Mouse (Mus musculus) macrophage (primary cell): ENCODE data around the gene Irf5. TPM values are rescaled to one million over a fixed set of nuclear protein-coding genes. Genes with fewer than 3 reads are reported as not detected.
A peak's percentile ranks its signal among the peaks of the same experiment; 100 is the strongest.

Experiments used
- H3K27ac ChIP-seq: fragments of 350-480 bp; formaldehyde crosslinking; 2 replicates; pipeline ENCODE4 v1.9.0; 2021
- H3K36me3 ChIP-seq: fragments of 350-480 bp; formaldehyde crosslinking; 2 replicates; pipeline ENCODE4 v1.9.0; 2021; ENCODE audit errors: inconsistent target
- H3K4me3 ChIP-seq: fragments of 350-480 bp; formaldehyde crosslinking; 2 replicates; pipeline ENCODE4 v1.9.0; 2021; ENCODE audit errors: inconsistent target
- H3K79me2 ChIP-seq: fragments of 350-480 bp; formaldehyde crosslinking; 2 replicates; pipeline ENCODE4 v1.9.0; 2021; ENCODE audit errors: inconsistent target
- WGBS: methylation state at CpG from one replicate; pipeline ENCODE4 v1.1.7; 2026; ENCODE audit warnings: inconsistent platforms; ENCODE audit not compliant: missing documents; 5-methylcytosine and 5-hydroxymethylcytosine counted together
- polyA plus RNA-seq: library from polyadenylated mRNA; stranded (reverse); fragments of 250-400 nt; gene quantifications from 3 replicates; pipeline ENCODE4 v1.2.4, GENCODE M21; 2018; ENCODE audit warnings: inconsistent platforms
- total RNA-seq, 78 experiments: library from RNA; depleted of rRNA; stranded (reverse); fragments of 250-400 nt; gene quantifications; 1 replicate in 9 of 78; 2 replicates in 24 of 78; 3 replicates in 43 of 78; 4 replicates in 2 of 78; pipeline ENCODE4 v1.2.4; 2018; ENCODE audit warnings: inconsistent platforms in 56 of 78

The Irf5 gene
- total RNA-seq (2018; cell fraction: chromatin; rRNA removed), result 100 to 1,000 TPM; 125 to 271 (median 191) TPM
- 100 to 1,000 TPM; 137 to 260 (median 207) TPM for total RNA-seq (2018; cell fraction: cytosol; rRNA removed)
- total RNA-seq (2018; cell fraction: nucleus; rRNA removed), result 100 to 1,000 TPM; 121 to 294 (median 214) TPM
- 132 to 204 TPM (median 202 TPM) in 3 replicates for polyA plus RNA-seq

DNA sequence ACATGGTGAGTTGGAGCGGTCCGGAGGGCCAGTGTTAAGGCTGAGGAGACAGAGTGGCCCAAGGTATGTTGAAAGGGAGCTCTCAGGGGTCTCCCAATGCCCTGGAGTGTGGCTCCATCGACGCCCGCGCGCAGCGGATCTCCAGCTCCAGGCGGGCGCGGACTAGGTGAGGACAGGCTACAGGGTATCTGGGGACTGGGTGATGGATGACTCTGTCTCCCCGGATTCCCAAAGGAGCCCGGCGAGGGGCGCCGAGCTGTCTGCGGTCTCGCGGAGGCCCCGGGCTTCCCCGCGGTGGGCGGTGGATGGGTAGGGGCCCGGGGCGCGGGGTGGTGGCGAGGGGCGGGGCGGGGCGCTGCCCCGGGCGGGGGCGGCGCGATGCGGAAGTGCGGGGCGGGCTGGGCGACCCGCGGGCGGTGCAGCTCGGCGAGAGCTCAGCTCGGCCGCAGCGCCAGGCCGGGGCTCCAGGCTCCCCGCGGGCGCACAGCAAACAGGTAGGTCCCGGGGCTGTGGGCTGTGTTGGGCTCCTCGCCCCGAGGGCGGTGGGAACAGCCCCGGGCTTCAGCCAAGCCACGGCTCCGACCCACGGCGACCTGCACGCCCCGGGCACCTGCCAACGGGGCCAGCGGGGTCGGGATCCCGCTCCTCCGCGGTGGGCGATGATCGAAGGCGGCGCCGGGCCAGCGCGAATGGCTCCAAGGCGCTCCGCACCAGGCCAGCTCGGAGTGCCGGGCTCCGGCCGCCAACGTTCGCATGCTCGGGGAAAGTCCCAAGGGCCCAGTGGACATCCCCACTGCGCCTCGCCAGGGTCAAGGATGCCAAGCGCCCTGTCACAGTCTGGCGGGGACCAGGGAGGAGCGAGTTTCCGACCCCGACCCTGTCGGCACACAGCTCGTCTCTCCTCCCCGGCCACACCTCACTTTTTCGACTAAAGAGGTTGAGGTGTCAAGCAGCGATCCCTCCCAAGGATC is at the start of gene Irf5:
Irf5 (plus strand) TSS at position 345 of the 971 bp plus-strand sequence.
- 1% methylated on average over 81 of the region's 96 CpGs for WGBS
- Histone ChIP-seq H3K36me3 (peaks cover 10% of the 10 kb centered on the region; the same call in 1 of the 2 replicates), H3K27ac (peak within 1 kb of the TSS; percentile 98), H3K4me3 (peak within 1 kb of the TSS; percentile 94), H3K79me2 (peaks cover 47% of the 10 kb centered on the region)

DNA sequence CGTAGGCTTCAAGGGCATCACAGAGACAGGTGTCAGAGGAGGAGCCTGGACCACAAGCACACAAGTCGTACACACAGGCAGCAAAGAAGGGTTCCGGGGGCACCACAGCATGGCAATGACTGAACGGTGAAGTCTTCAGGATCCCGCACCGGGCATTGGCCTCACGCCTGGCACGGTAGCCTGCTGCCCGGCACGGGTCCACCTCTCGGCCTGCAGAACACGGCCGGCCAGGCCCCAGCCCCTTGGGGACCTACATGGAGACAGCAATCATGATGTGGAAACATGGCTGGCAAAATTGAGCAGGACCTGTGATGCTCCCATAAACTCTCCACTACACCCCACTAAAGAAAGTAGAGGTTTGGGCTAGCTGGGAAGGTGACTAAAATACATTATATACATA is 43.7 kb upstream of the Irf5 start:
- 94% methylated on average over 13 of the region's 13 CpGs for WGBS
- no peak overlapping the region for H3K4me3 ChIP-seq
- H3K79me2 ChIP-seq, result no peaks in the 10 kb centered on the region
- no peak overlapping the region for H3K27ac ChIP-seq
- no peaks in the 10 kb centered on the region for H3K36me3 ChIP-seq

DNA sequence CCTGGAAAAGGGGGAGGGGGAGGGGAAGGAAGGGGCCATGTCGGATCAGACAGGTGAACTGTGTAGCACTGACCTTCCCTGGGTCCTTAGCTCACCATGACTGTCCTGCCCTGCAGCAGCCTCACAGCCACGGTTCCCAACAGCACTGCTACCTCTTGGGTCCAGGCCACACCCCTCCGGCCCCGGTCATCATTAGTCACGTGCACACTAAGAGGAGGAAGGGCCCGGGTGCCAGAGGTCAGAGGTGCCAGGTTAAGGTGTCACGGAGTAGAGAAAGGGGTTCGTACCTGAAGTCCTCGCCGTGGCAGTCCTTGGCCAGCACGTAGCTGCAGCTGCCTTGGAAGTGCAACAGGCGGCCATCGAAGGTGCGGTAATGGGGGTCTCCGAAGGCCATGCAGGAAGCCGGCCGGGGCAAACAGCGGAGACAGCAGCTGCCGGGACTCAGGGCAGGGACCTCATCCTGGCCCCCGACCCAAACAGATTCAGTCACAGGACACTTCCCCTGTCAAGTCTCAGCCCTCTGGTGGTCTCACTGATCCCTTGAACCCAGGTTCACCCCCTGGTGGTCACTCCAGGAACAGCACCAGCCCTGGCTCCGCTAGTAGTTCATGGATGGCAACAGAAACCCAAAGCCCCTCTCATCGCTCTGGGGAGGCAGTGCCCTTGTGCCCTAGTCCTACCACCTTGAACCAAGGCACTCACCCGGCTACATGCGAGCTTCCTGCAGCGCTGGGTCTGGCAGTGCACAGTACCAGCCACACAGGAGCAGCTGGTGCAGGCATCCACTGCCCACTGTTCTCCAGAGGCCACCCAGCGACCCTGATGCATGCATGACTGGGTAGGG is 41.5 kb upstream of the Irf5 start:
- Histone ChIP-seq H3K79me2 (no peaks in the 10 kb centered on the region), H3K4me3 (peak overlapping the region; percentile 22), H3K27ac (no peak overlapping the region), H3K36me3 (no peaks in the 10 kb centered on the region)
- WGBS, result 7% methylated on average over 26 of the region's 26 CpGs

DNA sequence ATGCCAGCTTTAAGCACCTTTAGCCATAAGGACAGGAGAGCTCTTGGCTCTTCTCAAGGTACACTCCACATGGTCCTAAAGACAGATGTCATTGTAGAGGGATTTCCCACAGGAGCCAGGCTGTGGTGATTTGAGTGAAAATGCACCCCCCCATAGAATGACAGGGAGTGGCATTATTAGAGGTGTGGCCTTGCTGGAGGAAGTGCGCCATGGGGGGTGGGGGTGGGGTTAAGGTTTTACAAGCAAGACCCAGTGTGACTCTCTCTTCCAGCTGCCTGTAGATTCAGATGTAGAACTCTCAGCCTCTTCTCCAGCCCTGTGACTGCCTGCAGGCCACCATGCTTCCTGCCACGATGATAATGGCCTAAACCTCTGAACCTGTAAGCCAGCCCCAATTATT is 40.5 kb upstream of the Irf5 start:
- Histone ChIP-seq H3K79me2 (no peaks in the 10 kb centered on the region), H3K36me3 (no peaks in the 10 kb centered on the region), H3K27ac (no peak overlapping the region), H3K4me3 (no peak overlapping the region)
- WGBS, result 63% methylated on average over 2 of the region's 2 CpGs

DNA sequence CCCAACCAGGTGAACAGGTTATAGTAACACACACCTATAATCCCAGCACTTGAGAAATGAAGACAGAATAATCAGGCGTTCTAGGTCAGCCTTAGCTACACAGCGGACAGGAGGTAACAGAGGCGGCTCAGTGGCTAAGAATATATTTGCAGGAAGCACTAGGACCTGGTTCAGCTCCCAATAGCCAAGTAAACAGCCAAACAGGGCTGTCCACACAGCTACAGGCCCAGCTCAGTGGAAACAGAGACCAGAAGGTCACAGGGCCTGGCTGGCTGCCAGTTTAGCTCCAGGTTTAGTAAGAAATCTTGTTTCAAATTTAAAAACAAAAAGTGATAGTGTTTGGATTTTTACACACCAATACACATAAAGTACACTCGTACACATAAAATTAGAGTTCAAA is 32.3 kb upstream of the Irf5 start:
- Histone ChIP-seq H3K4me3 (no peak overlapping the region), H3K27ac (no peak overlapping the region), H3K79me2 (no peaks in the 10 kb centered on the region), H3K36me3 (no peaks in the 10 kb centered on the region)
- 91% methylated on average over 4 of the region's 4 CpGs for WGBS

DNA sequence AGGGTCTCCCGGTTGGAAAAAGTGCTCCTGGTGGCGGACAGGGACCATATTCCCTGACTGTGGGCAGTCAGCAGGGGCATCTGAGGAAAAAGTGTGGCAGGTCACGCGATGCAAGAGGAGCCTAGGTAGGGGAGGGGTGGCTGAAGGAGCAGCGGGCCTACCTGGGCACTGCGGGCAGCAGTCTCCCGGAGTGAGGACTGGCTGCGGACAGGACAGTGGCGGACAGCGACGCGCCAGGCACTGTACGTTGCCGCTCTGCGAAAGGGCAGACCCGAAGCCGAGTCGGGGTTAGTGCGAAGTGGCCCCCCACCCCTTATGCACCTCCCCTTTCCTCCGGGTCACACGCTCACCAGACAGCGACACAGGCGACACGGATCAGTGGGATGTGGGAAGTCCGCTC is 30.2 kb upstream of the Irf5 start:
- Histone ChIP-seq H3K27ac (no peak overlapping the region), H3K36me3 (no peaks in the 10 kb centered on the region), H3K4me3 (no peak overlapping the region), H3K79me2 (no peaks in the 10 kb centered on the region)
- WGBS, result 25% methylated on average over 24 of the region's 25 CpGs

DNA sequence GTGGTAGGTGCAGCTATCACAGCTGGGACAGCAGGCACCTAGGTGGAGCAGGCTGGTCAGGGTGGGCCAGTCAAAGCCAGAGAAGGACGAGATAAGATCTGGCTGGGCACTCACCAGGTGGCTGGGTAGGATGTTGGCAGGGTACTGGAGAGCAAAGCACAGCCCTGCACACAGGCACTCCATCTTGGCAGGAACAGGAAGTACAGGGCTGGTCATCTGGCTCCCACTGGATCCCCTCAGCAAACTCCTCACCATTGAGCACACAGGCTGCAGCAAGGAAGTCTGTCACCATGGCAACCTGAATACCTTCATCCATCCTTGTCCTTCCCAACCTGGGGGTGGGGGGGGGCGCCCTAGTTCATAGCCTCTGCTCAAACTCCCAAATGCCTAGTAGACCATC is 28.6 kb upstream of the Irf5 start:
- Histone ChIP-seq H3K4me3 (no peak overlapping the region), H3K79me2 (no peaks in the 10 kb centered on the region), H3K27ac (no peak overlapping the region), H3K36me3 (no peaks in the 10 kb centered on the region)
- 54% methylated on average over 2 of the region's 2 CpGs for WGBS

DNA sequence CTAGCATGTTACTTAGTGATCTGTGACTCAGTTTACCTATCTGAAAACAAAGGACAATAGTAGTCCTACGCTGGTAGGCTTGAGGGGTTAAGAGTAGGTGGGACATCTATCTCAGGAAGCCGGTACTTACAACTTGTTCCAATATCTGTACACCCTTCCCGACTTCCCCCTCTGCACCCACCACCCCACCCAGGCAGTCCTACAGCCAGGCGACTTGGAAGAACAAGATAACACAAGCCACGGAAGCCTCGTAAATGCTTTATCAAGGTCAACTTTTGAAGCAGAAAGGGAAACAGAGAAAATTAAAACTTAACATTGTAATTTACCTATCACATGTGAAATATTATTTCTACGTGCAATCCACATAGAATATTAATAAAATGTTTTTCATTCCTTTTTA is 26.2 kb upstream of the Irf5 start:
- Histone ChIP-seq H3K4me3 (no peak overlapping the region), H3K79me2 (no peaks in the 10 kb centered on the region), H3K27ac (no peak overlapping the region), H3K36me3 (no peaks in the 10 kb centered on the region)
- 94% methylated on average over 7 of the region's 7 CpGs for WGBS

DNA sequence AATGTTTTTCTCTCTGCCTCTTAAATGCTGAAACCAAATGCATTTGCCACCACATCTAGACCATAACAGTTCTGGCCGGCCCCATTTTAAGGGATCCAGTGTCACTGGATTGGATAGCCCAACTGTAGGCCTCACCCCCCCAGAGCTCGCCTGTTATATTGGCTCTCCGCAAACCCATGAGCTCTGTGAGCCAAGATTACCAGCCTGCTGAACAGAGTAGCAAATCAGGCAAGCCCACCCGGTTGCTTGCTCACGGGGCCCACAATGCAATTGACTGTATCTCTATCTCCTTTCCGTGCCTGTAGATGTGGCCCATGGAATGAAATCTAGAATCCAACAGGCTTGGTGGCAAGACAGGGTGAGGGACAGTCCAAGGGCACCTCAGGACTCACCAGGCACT is 25.6 kb upstream of the Irf5 start:
- H3K27ac ChIP-seq, result no peak overlapping the region
- no peaks in the 10 kb centered on the region for H3K36me3 ChIP-seq
- WGBS, result 88% methylated on average over 5 of the region's 6 CpGs
- no peak overlapping the region for H3K4me3 ChIP-seq
- no peaks in the 10 kb centered on the region for H3K79me2 ChIP-seq

DNA sequence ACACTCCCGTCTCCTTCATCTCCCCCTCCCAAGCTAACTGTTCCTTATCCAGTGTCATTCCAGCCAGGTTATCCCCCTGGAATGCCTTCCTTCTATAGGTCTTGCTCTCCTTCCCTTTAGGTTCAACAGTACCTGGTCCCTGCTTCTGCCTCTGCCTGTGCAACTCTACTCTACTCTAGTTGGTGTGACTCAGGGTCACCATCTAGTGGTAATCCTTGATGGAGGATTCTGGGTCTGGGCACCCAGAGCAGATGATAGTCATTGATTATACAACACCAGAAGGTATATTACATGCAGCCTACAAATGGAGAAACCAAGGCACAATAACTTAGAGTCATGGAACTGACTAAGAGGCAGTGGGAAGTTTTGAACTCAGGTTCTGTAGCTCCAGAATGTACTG is 24.8 kb upstream of the Irf5 start:
- Histone ChIP-seq H3K27ac (no peak overlapping the region), H3K4me3 (no peak overlapping the region), H3K79me2 (no peaks in the 10 kb centered on the region), H3K36me3 (no peaks in the 10 kb centered on the region)
- 100% methylated on average over 1 of the region's 1 CpGs for WGBS

DNA sequence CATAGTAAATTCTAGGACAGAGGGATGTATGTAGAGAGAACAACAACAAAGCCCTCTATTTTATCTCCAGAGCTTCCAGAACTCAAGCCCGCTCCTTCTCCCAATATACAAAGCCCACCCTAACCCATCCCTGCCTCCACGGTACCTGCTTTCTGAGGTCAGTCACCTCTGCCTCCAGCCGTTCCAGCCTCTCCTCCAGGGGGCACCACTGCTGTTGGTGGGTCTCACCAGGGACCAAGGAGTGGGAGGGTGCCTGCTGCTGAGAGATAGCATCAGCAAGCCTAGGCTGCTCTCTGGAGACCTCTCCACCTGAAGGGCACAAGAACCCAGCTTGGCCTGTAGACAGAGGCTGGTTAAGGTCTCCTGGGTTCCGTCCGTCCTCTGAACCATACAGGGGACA is 20.9 kb upstream of the Irf5 start:
- no peaks in the 10 kb centered on the region for H3K36me3 ChIP-seq
- no peak overlapping the region for H3K4me3 ChIP-seq
- no peak overlapping the region for H3K27ac ChIP-seq
- WGBS, result 80% methylated on average over 5 of the region's 5 CpGs
- no peaks in the 10 kb centered on the region for H3K79me2 ChIP-seq

DNA sequence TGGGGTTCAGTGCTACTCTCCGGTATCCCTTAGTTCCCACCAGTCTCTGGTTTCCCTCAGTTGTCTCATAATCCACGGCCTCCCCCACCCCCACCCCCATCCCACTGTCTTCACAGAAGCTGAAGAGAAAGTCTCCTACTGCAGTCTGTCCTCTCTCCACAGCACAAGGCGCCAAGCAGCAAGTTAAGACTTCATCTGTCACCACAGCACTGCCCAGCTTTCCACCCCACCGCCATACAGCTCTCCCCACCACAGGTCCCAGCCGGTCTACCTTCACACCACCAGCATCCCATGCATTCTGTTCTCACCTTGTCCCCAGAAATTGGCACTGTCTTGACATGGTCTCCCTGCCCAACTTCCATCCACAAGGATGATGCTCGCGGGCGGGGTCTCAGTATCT is 19.6 kb upstream of the Irf5 start:
- H3K4me3 ChIP-seq, result no peak overlapping the region
- no peak overlapping the region for H3K27ac ChIP-seq
- H3K36me3 ChIP-seq, result no peaks in the 10 kb centered on the region
- no peaks in the 10 kb centered on the region for H3K79me2 ChIP-seq
- 46% methylated on average over 8 of the region's 8 CpGs for WGBS

DNA sequence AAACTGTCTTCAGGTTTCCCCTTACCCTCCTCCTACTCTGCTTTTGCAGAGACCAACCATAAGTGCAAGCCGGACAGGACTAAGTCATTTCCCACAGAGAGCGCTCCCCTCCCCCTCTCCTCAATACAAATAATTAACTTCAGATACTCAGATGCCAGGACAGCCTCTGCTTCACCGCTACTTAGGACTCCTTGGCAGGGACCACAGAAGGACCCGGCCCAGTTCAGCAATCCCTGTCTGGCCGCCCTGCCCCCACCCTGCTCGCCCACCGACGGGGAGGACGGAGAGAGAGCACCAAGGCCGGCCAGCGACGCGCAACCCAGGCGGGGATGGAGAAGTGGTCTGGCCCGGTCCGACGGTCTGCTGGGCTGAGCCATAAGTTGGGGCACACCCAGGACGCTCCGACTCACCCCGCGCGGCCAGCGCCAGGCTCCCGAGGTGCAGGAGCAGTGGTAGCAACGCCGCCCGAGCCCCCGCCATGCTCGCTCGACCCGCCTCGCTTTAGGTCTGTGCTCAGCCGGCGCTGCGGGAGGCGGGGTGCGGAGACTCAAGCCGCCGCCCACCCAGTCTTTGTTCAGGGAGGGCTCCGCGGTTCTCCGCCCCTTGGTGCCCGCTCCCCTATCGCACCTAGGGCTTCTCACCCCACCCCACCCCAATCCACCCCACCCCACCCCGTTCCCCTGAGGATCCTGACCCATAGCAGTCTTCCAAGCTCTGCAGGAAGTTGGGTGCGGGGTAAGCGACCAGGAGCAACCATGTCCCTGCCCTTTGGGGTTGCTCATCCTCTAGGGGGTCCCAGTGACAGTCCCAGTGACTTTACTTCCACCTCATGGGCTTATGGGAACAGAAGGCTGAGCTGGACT is 18.7 kb upstream of the Irf5 start, which contains the start of gene Kcp:
Kcp (minus strand) TSS at position 506 of the 863 bp plus-strand sequence.
- Histone ChIP-seq H3K79me2 (no peaks in the 10 kb centered on the region), H3K4me3 (no peak within 1 kb of the TSS), H3K36me3 (no peaks in the 10 kb centered on the region), H3K27ac (no peak within 1 kb of the TSS)
- WGBS, result 4% methylated on average over 40 of the region's 47 CpGs

DNA sequence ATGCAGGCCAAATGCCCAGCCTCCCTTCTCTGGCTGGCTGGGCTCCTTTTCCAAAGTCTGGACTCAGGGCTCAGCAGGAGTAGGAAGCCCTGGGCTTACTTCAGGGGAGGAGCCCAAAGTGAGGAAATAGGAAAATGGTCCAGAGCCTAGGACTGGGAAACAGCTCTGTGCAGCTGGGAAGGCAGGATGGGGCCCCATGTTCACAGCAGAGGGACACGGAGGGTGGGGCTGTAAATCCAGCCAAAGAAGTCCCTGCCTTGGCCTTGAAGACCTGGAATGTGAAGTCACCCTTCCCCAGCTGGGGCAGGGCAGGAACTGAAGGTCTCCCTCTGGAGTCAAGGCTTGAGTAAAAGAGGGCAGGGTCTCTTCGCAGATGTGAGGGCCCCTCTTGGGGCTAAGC is 17.3 kb upstream of the Irf5 start:
- Histone ChIP-seq H3K27ac (no peak overlapping the region), H3K36me3 (no peaks in the 10 kb centered on the region), H3K4me3 (no peak overlapping the region), H3K79me2 (no peaks in the 10 kb centered on the region)
- WGBS, result 91% methylated on average over 2 of the region's 2 CpGs
